In the genomic region with DNA sequence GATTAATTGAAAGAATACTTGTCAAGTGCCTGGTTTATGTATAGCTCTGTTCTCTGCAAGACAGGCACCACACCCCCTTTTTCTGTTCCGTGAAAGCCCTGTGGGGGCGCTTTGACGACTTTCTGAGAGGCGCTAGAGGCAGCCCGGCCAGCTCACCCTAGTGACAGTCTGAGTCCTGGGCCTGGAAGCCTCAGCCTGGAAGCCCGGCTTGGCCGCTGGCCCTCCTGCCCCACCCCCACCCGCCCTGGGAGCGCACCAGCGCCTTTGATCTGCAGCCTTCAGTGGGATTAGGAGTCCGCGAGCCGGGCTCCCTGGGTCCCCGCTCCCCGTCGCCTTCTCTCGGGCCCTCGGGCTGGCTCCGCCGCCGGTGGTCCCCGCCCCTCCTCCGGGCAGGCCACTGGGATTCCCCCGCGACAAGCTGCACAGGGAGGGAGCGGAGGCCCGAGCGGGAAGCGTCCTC, we compare ENCODE assay signal across 8 mouse cellular contexts. TPM values are rescaled to one million over a fixed set of nuclear protein-coding genes. Genes with fewer than 3 reads are reported as not detected.
DNase-seq lines count a peak whose midpoint lies in the region; ATAC-seq and TF ChIP-seq lines count a peak whose summit lies in the region.

No protein-coding gene starts in this region.

- peaks cover 11% of the 10 kb centered on the region; the same call in 1 of the 2 replicates for H3K4me1 ChIP-seq in hindbrain, postnatal 0 days (ENCODE audit: insufficient read depth, low read length)

- H3K4me2 ChIP-seq in hindbrain, postnatal 0 days (ENCODE audit: low read depth, low read length): peak overlapping the region; percentile 88

- peak; percentile 71 for TF ChIP-seq CTCF in hindbrain, postnatal 0 days (IDR thresholded peaks at IDR 0.05; ENCODE audit: low read depth)

- no peaks in the 10 kb centered on the region for H3K36me3 ChIP-seq in hindbrain, postnatal 0 days (ENCODE audit: insufficient read depth, low read length)

- H3K27me3 ChIP-seq in hindbrain, postnatal 0 days (ENCODE audit: insufficient read depth, low read length): peaks cover 9% of the 10 kb centered on the region

- under 1% methylated on average over 27 of the region's 29 CpGs for WGBS in hindbrain, postnatal 0 days

- peak overlapping the region; percentile 43 for H3K4me3 ChIP-seq in hindbrain, postnatal 0 days (ENCODE audit: low read length)

- H3K9ac ChIP-seq in hindbrain, postnatal 0 days (replicated peaks; ENCODE audit: low read length): peak overlapping the region; percentile 45; the same call in 1 of the 2 replicates

- peak; percentile 83 for ATAC-seq in activated CD4-positive, CD25-positive, alpha-beta regulatory T cell, adult 4 months
- ATAC-seq in hindbrain, postnatal 0 days: peak; percentile 86

- H3K27ac ChIP-seq in hindbrain, postnatal 0 days: peak overlapping the region; percentile 32; the same call in 1 of the 2 replicates

- peak; percentile 75 to 84 for DNase-seq in cerebellum, postnatal 4 days (ENCODE audit: low spot score in 2 of 2)
- DNase-seq in gastrocnemius, adult 8-10 months (ENCODE audit: low spot score in 2 of 2): peak; percentile 72 to 78
- DNase-seq in hindbrain, postnatal 0 days (ENCODE audit: low spot score): peak; percentile 91
- peak; percentile 67 for DNase-seq in left cerebral cortex, adult 11 months (ENCODE audit: low spot score)
- DNase-seq in lung, postnatal 25 days (ENCODE audit: low spot score): peak; percentile 88
- DNase-seq in right cerebral cortex, adult 18-20 months: peak; percentile 84
- DNase-seq in urinary bladder, adult 2 months (ENCODE audit: low spot score): peak; percentile 59

- H3K9me3 ChIP-seq in hindbrain, postnatal 0 days (ENCODE audit: low read length): no peaks in the 10 kb centered on the region

RNA-seq across cellular contexts. Expression of gene Ephb3, which starts 41.4 kb away (rescaled TPM):
- polyA plus RNA-seq in activated CD4-positive, CD25-positive, alpha-beta regulatory T cell, adult 4 months (2017; shearing (Covaris generic)): not detected
- total RNA-seq in gastrocnemius, adult 8-10 months (2022): under 1 TPM; 0.39 to 0.79 (median 0.71) TPM
- 21.4 and 22.3 TPM in 2 replicates for total RNA-seq in hindbrain, postnatal 0 days (2014; rRNA removed)
- 8.3 and 8.6 TPM in 2 replicates for polyA plus RNA-seq in hindbrain, postnatal 0 days (2015; fragmentation: Nextera tagmentation; extraction: Ambion mirVana)
- 21.2 and 21.9 TPM in 2 replicates for polyA plus RNA-seq in urinary bladder, adult 2 months (2012; rRNA removed)

Comparison
In these comparisons a context has a peak if more than half of its experiments do, and no peak if none do; other contexts are left out.
1. Peak in every context shown above with its lines: DNase-seq, ATAC-seq, H3K4me3 ChIP-seq and H3K27ac ChIP-seq.